Mouse (Mus musculus) adrenal gland, adult 2 months (tissue): Measurements from ENCODE around the gene H2-Aa. TPM values are rescaled to one million over a fixed set of nuclear protein-coding genes. Genes with fewer than 3 reads are reported as not detected.

Experiments used
- DNase-seq: peaks from one replicate; pipeline ENCODE4 v3.0.0; 2021
- polyA plus RNA-seq: library from polyadenylated mRNA; depleted of rRNA; stranded (reverse); fragments of >200 nt; gene quantifications from 2 replicates; pipeline ENCODE4 v1.2.3, GENCODE M21; 2012
- total RNA-seq, 2 experiments: library from RNA; stranded (reverse); gene quantifications; 2 replicates each; pipeline ENCODE4 v1.2.3; 2021

H2-Aa gene
- total and polyA plus RNA-seq, 3 experiments, result 85.9 to 137 (median 134) TPM

DNA sequence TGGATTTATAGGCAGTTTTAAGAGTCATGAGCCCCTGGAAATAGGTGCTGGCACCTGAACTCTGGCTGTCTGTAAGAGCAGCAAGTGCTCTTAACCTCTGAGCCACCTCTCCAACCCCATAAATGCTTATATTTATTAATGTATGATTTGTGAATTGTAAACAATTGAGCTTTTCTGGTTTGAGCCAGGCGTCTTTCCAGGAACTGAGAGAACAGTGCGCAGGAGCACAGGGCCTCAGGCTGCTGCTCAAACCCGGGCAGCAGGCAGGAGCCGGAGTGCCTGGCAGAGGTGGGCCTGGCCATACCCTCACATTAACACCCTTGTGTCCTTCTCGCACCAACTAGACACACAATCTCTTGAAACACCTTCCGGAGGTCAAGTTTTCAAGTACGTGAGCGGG, 12.4 kb upstream of the H2-Aa start:
- no peak for DNase-seq

DNA sequence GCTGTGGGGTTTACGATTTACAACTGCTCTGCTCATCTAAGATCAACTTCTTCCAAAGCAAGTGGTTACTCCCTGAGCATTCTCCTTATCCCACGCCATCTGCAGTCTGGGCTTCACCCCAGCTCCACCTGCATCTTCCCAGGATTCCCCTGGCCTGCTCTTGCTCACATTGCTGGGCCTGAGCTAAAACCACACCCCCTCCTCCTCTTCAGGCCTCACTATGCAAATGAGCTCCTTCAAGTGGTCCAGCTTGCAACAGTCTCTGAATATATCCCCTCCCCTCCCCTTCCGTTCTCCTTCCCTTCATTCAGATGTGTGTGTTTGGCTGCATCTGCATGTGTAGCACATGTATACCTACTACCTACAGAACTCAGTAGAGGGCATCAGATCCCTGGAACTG, 11.7 kb upstream of the H2-Aa start:
- no peak for DNase-seq

DNA sequence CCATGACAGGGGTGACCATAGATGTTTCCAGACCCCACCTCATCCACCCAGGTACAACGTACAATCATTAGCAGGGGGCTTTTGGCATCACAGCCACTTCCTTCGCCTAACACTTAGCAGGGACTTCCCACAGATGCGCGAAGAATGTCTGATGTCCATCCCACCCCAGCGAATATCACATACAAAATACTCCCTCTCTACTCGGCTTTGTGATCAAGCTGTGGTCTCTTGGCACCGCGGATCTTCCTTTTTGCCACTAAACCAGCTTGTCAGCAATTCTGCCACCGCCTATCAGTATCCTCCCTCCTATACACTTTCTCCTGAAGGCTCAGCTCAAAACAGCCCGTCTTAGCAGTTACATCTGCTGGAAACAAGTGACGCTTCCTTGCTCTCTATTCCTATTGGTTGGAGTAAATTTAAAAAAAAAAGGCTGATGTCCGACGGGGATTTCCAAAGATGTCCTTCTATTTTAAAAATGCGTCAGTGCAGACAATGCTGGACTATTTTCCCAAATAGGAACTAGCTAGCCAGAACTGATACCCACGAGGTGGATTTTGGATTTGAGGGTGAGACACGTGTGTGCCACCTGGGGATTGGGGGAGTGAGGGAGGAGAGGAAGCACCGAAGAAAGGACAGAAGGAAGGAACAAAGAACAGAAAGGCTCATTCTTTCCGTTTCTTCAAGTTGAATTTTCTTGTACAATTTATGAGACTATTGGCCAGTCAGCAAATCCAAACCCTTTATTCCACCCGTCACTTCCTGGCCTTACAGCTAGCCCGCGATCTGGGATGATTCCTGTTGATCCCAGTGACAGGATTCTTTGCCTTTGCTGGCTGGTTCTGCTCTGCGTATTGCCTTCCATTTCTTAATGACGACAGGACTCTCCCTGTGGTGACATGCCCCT, 8.5 kb upstream of the H2-Aa start:
- DNase-seq, result peak; percentile 54

DNA sequence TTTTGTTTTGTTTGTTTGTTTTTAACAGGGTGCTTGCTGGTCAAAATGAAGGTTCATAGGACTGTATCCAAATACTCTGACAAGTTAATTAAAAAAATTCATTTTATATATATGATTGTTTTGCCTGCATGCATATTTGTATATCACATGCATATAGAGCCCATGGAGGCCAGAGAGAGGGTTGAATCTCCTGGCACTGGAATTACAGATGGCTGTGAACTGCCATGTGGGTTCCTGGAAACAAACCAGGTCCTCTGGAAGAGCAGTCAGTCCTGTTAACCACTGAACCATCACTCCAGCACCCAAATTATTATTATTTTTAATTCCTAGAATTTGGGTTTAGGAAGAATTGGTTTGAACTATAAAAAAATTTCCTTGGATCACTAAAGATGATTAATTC, 7.7 kb upstream of the H2-Aa start:
- no peak for DNase-seq

DNA sequence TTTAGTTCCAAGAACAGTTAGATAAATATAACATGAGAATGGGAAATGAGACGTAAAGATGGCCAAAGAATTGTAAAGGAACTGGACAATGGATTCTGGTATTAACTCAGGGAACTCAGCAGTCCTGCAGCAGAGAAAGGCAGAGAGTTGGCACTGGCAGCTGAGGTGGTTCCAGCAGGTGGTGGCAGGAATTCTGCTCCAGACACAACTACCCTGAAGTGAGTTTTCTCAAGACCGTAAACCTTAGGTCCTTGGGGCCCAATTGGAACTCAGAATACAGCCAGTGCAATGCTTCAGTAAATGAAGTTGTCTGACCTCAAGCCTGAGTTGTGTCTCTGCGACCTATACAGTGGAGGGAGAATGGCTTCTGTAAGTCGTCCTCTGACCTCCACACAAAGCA, 6.6 kb upstream of the H2-Aa start:
- no peak for DNase-seq

DNA sequence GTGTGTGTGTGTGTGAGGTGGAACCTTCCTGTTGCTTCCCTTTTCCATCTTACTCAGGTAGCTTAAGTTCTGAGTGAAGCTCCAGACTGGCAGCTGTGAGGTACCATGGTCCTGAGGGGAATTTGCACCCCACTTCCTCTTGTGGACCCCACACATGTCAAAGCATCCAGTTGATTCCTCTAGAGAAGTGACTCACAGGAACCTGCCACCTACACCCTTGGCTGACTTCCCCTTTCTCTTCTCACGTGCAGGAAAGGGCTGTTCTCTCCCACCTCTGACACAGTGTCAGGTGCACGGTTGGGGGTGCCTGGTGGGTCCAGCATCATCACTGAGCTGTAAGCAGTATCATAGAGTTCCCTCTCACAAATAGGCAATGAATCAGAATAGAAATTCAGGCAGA, 5.9 kb upstream of the H2-Aa start:
- no peak for DNase-seq

DNA sequence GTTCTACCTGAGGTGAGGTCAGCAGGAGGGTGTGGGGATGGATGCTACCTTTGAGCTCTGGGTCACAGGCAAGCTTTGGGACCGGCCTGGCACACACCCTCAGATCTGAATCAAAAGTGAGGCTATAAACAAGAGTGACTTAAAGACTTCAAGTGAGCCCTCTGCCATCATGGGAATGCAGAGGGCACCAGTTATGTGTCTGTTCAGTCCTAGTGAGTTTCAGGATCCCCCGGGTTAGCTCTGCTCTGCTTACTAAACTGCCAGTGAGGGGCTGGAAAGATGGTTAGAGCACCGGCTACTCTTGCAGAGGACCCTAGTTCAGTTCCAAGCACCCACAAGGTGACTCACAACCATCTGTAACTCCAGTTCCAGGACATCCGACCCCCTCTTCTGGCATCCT, 4.9 kb upstream of the H2-Aa start:
- no peak for DNase-seq

DNA sequence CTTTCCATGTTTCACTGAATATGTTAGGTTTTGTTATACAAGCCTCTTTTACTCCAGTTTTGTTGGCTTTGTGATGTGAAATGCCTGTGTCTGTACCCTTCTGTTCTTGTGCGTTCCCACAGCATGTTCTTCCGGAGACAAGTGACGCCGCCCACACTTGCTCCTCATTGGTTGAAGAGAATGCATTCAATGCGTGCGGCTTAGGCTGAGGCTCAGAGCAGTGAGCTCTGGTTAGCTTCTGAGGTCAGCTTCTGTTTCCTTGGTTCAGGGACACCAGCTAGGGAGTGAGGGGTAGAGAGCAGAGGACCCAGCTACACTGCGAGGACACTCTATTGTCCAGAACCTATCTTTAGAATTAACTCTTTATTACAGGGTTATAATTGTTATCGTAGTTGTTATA, 4.0 kb upstream of the H2-Aa start:
- peak; percentile 74 for DNase-seq

DNA sequence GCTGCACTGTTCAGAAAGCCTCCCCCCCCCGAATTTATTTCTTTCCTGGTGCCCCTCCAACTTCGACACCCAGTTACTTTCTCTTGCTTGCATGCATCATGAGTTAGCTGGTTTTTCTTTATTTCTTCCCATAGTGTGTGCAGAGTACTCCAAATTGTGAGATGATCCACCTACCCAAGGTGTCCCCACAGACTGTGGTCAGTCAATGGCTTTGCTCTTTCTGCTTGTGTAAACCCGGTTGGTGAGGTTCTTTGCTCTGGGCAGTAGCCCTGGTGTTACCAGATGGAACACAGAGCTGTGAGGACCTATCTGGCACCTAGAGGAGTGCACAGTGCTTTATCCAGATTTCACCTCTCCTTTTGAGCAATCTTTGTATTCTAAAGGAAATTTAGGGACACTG, 508 bp upstream of the H2-Aa start:
- DNase-seq, result no peak

DNA sequence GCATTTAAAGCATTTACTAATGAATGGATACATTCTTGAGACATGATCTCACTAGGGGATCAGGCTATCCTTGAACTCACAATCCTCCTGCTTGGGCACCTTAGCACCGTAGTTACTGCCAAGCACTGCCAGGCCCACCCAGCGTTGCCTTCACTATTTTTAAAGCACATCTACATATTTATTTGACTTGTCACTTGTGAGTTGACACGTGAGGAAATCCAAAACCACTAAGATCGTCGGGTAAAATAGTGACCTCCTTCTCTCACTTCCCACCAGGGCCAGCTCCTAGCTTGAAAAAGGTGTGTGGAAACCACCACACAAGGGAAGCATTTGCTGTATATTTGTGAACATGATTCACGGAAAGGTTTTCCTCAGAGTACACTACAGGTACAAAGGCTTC, 624 bp downstream of the H2-Aa start:
- DNase-seq, result no peak

DNA sequence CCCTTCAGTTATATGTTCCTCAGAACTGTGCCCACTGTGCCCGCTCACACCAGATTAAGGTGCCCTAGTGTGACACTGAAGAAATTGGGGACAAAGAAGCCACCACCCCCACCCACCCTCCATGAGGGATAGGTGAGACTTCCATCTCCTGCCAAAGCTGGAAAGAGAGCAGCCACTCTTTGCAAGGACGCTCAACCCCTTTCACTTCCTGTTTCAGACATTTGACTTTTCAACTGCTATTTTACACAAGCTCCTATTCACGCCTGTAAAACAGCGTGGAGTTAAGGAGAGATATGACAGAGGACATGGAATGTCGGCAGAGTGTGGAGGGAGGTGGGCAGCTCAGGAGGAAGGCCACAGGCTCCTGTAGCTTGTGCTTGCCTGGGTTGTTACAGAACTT, 1.1 kb downstream of the H2-Aa start:
- DNase-seq, result no peak

DNA sequence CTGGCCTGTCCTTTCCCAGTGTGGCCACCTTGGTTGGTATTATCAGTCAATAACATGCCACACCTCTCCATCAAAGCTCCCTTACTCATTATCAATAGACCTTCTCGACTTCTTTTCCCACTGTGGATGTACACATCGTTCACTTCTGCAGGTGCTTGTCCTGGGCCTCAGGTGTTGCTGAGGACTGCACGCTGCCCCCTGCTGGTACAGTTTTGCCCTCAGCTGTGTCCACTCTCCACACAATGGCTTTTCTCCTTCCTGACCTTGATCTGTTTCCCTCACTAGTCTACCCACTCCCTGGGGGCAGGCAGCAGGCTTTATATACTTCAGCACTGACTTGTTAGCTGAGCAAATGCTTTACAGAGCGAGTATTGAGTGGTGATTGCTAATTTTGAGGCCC, 1.8 kb downstream of the H2-Aa start:
- DNase-seq, result peak; percentile 39

DNA sequence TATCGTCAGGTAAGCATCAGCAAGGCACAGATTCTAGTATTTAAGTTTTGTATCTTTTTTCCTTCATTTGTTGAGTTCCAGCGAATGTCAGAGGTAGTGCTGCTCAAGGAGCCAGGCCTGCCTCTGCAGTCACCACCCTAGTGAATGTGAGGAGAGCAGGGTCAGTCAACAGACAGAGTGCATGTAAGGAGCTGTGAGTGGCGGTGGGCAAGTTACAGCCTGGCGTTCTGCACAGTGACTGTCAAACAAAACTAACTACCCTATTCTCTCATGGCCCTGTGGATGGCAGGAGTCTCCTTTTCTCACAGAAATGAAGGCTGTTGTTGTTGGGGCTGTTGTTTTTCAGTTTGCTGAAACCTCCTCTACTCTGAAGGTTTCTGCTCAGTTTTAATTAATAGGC, 2.3 kb downstream of the H2-Aa start:
- DNase-seq, result no peak

DNA sequence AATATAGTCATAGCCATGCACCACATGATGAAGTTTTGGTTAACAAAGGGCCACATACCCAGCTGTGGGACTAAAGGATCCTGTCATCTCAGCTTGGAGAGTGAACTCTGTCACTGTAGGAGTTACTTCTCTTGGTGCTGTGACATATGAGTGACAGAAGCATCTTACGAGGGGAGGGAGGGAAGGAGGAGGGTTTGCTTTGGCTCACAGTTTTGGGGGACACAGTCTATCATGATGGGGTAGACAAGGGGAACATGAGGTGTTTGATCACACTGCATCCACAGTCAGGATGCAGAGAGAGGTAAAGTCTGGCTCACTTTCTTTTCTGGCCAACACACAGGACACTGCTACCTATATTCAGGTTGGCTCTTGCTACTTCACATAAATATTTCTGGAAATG, 5.8 kb downstream of the H2-Aa start:
- DNase-seq, result no peak

DNA sequence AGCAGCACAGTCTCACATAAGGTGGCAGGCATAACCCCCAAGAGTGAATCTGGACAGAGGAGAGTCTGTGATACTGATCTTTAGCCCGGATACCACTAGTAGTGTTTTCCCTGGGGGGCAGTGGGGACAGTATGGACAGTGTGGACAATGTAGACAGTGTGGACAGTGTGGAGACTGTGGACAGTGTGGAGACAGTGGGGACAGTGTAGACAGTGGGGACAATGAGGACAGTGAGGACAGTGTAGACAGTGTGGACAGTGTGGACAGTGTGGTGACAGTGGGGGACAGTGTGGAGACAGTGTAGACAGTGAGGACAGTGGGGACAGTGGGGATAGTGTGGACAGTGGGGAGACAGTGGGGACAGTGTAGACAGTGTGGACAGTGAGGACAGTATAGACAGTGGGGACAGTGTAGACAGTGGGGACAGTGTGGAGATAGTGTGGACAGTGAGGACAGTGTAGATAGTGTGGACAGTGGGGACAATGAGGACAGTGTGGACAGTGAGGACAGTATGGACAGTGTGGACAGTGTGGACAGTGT, 7.1 kb downstream of the H2-Aa start:
- no peak for DNase-seq

DNA sequence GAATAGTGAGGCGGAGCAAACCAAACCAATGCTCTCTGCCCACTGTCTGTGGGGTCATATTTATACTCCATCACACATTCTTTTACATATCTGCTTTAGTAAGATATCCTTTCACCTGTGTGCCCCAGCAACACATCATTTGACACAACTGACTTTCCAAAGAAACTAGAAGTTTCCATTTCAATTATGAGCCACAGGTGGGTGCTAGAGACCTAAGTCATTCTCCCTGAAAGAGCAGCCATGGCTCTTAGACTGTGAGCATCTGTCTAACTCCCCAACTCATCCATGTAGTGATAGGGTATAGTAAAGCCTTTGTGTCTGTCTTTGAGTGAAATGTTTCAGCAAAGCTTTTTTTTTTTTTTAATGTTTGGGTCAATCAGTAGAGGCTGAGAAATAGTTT, 15.5 kb downstream of the H2-Aa start:
- DNase-seq, result no peak

DNA sequence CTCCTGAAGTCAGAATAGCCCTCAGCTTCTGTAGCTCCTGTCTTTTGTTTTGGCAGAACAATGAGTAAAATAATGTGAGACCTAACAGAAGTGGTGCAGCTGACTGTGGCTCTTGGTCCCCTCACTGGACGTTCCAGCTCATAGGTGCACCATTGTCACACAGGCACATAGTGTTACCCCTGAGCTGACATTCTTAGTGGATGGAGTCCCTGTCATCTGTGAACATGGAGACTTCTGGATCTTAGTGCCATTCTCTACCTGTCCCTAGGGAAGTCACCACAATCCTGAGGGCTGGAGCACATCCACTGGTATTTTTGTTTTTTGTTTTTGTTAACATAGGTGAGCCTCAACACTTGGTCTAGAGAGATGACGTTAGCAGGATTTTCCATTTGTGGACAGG, 16.7 kb downstream of the H2-Aa start:
- DNase-seq, result no peak

DNA sequence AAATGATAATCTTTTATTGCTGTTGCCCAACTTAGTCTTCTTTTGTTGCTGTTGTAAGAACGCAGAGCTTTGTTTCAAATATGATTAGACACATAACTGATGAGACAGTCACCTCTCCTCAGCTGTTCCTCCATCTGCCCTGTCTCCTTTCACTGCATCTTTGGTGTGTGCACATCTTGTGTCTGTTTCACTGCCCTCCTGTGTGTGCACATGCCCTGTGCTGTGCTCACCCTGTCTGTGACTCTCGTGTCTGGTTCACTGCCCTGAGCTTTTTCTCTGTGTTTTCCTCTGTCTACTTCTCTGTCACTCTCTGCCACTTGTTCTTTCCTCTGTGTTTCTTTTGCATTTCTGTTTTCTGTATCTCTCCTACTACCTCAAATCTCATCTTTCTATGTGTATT, 17.4 kb downstream of the H2-Aa start:
- no peak for DNase-seq

DNA sequence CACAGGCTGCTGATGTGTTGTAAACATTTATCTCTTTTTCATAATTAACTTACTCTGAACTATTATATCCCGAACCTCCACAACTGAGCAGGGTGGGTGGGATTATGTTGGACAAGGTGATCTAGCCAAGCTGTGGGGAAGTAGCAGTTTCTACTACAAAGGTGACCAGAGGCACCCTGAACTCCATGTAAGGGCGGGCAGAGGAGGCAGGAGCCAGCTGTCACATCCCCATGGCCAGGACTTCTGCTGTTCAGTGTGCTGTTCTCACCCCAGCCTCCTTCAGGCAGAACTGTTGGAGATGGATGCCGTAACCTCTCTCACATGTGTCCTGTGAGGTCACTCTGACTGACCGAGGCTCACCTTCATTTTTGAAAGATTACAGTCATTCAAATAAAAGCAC, 17.8 kb downstream of the H2-Aa start:
- DNase-seq, result no peak

DNA sequence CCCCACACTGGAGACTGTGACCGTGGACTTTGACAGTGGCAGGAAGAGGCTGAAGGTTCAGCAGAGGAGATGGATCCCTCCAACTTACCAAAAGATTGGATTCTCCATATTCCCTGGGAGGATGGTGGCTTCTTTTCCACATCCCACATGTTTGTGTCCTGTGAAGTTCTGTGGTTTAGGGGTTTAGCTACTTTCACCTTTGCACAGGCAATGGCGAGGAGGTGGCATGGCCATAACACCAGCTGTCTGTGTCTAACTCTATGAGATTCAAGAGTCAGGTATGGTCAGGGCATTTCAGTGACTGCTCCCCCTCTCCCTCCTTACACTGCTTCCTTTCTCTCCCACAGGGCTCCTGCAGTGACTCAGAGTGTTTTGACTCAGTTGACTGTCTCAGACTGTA, 18.9 kb downstream of the H2-Aa start:
- no peak for DNase-seq

DNA sequence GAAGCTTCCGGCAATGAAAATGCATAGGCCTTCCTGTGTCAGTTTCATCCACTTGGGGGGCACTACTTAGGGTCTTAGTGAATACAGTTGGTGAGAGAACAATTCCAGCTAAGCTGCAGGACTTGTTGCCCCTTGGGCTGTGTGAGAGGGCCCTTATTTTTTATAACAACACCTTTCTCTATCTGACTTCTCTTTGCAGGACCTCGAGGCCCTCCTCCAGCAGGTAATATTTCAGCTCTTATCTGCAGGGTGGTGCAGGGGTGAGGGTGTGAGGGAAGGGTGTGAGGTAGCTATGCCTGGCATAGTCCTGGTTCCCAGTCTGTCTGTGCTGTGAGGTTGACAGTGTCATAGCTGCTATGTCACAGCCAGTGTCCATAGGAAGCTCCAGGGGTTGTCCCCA, 19.4 kb downstream of the H2-Aa start:
- DNase-seq, result no peak

DNA sequence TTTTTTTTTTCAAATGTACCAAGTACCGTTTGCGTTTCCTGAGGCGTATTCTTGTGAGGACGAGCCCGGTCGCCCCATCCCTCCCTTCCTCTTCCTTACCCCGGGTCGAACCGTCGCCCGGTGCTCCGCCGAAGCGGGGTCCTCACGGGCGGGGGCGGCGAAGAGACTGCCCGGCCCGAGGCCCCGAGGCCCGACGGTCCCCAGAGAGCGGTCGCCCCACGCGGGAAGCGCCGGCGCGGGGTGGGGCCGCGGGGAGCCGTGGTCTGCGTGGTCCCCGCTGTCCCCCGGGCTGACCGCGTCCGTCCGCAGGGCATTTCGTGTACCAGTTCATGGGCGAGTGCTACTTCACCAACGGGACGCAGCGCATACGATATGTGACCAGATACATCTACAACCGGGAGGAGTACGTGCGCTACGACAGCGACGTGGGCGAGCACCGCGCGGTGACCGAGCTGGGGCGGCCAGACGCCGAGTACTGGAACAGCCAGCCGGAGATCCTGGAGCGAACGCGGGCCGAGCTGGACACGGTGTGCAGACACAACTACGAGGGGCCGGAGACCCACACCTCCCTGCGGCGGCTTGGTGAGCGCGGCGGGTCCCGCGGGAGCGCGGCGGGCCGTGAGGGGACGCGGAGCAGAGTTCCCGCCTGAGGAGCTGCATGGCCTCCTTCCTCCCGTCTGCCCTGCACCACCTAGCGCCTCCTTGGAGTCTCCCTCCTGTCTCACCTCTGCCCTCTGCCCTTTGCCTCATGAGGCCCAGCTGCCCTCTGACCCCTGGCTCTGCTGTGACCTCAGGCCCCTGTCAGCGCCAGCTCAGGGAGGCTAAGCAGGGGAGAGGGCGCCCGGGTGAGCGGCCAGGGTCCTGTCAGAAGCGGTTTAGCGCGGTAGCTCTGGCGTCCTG, 22.9 kb downstream of the H2-Aa start:
- DNase-seq, result no peak

DNA sequence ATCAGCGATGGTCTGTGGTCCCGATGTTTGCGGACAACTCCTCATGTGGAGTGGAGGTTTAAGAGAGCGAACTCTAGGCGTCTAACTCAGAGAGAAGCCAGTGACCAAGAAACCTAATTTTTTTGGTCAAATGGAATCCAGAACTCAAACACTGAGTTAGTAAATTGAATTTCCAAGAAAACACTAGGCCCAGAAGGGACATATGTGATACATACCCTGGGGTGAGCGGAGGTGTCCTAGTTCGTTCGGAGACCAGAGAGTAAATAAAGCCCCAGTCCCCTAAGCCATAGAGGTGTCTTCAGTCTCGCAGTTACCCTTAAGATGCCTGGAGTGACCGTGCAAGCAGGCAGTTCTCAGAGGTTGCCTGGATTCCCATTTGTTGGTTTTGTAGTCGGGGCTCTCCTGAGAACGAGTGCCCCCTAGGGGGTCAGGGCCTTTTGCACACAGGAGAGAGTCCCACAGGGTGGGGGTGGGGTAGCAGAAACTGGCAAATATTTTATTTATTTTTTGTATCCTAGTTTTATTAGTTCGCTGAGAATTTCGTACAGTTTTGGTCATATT, 23.7 kb downstream of the H2-Aa start:
- no peak for DNase-seq
